Mouse (Mus musculus) naive thymus-derived CD4-positive, alpha-beta T cell, adult 5 months (primary cell): ENCODE measurements around the gene Slc25a34. TPM values are rescaled to one million over a fixed set of nuclear protein-coding genes. Genes with fewer than 3 reads are reported as not detected.

Source experiments
- polyA plus RNA-seq: library from polyadenylated mRNA; unstranded; fragments of 100-300 nt; shearing (Covaris generic); gene quantifications from one replicate; pipeline ENCODE4 v1.2.1, GENCODE M21; 2017

Slc25a34 gene
- not detected for polyA plus RNA-seq

DNA sequence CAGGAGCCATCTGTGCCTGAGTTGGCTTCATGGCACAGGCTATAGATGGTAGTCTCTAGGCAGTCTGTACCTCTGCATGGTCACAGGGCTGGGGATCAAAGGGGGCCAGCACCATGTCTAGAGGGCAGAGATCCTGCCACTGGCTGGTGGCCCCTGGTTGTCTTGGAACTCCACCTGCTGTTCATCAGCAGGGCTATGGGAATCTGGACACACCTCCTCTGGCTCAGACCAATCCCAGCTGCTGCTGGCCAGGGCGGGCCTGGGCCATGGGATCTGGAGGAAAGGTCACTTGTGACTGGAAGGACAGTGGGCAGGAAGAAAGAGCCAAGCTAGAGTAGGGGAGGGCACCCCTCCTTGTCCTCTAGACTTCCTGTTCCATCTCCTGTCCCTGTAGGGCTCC lies at the start of gene Slc25a34:
Gene Slc25a34 (minus strand): TSS at position 156 of the 400 bp plus-strand sequence.

DNA sequence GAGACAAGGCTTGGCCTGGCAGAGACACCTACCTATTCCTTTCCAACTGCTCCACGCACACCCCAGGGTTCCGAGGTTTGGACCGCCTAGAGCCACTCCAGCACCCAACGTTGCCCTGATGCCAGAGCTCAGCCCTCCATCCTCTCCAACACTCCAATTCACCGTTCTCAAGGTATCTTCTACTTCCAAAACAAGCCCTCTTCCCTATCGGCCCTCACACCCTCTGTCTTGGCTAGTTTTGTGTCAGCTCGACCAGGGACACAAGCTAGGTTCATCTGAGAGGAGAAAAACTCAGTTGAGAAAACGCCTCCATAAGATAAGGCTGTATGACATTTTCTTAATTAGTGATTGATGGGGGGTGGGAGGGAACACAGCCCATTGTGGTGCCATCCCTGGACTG lies 41.2 kb upstream of the Slc25a34 start, which contains the start of gene Plekhm2:
Gene Plekhm2 (minus strand): TSS at position 101 of the 400 bp plus-strand sequence.

DNA sequence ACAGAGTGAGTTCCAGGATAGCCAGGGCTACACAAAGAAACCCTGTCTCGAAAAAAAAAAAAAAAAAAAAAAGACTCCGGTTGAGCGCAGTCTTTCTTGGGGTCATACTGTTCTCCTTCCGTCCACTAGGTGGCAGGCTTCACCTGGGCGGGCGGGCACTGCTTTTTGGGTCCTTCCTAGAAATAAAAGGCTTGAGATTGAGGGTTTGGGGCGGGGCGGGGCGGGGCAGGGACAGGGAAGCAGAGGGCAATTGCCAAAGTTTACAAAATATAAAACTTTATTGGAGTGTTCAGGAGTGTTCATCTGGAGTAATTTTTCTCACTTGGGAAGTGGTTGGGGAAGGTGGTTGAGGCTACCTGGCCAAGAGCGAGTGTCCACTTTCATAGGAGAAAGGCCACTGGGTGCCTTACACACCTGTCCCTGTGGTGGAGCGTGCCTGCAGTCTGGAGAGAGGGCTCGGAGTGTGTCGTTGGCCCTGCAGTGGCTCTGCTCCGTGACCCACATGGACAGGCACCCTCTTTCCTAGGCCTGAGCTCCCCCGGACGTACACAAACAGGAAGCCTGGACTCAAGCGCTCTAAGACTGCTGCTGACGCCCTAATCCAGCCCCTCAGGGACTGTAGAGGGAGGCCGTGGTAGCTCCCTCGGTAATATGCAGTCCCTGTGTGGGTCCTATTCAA lies 4.9 kb downstream of the Slc25a34 start, which contains the start of gene Tmem82:
Gene Tmem82 (minus strand): TSS at position 69 of the 679 bp plus-strand sequence.

DNA sequence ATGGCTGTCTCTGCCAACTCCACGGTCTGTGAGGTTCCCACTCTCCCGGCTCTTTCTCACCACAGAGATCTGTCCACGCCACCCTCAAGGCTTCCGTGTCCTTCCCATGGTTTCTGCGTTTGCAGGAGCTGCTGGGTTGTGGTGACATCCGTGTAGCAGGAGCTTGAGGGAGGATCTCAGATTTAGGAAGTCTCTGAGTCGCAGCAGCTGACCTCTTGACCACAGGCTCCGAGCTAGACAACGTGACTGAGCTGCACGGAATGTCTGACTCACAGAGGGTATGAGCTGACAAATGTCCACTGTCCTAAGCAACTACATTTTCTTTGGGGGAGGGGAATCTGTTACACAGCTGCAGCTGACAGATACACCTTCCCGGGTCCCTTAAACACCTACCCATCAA lies 17.8 kb downstream of the Slc25a34 start, which contains the start of gene Fblim1:
Gene Fblim1 (minus strand): TSS at position 236 of the 400 bp plus-strand sequence.

Other genes starting within 250 kb of the Slc25a34 start
- gene Clcnka, start 225.1 kb downstream of the Slc25a34 start, polyA plus RNA-seq: not detected
- gene Clcnkb, start 207.8 kb downstream of the Slc25a34 start, polyA plus RNA-seq: not detected
- not detected for gene Hspb7, start 203.0 kb downstream of the Slc25a34 start, polyA plus RNA-seq
- gene Srarp, start 187.7 kb downstream of the Slc25a34 start, polyA plus RNA-seq: not detected
- gene Zbtb17, start 179.2 kb downstream of the Slc25a34 start, polyA plus RNA-seq: 47.7 TPM
- 32.1 TPM for gene Spen, start 85.2 kb downstream of the Slc25a34 start, polyA plus RNA-seq
- not detected for gene Fblim1, start 17.7 kb downstream of the Slc25a34 start, polyA plus RNA-seq
- not detected for gene Tmem82, start 5.2 kb downstream of the Slc25a34 start, polyA plus RNA-seq
- gene Plekhm2, start 41.1 kb upstream of the Slc25a34 start, polyA plus RNA-seq: 11.3 TPM
- 3.4 TPM for gene Rsc1a1, start 61.8 kb upstream of the Slc25a34 start, polyA plus RNA-seq
- gene Ddi2, start 99.6 kb upstream of the Slc25a34 start, polyA plus RNA-seq: 55.0 TPM
- not detected for gene Agmat, start 122.9 kb upstream of the Slc25a34 start, polyA plus RNA-seq
- gene Dnajc16, start 167.1 kb upstream of the Slc25a34 start, polyA plus RNA-seq: 2.7 TPM
- gene Casp9, start 169.8 kb upstream of the Slc25a34 start, polyA plus RNA-seq: 8.6 TPM
- not detected for gene Cela2a, start 202.3 kb upstream of the Slc25a34 start, polyA plus RNA-seq
- gene Ctrc, start 222.5 kb upstream of the Slc25a34 start, polyA plus RNA-seq: not detected